Mouse (Mus musculus): ENCODE results near the gene Hivep3. TPM values are rescaled to one million over a fixed set of nuclear protein-coding genes. Genes with fewer than 3 reads are reported as not detected.

The Hivep3 gene
- polyA plus RNA-seq, 1 experiment from 2014 or later = 6.0 TPM

DNA sequence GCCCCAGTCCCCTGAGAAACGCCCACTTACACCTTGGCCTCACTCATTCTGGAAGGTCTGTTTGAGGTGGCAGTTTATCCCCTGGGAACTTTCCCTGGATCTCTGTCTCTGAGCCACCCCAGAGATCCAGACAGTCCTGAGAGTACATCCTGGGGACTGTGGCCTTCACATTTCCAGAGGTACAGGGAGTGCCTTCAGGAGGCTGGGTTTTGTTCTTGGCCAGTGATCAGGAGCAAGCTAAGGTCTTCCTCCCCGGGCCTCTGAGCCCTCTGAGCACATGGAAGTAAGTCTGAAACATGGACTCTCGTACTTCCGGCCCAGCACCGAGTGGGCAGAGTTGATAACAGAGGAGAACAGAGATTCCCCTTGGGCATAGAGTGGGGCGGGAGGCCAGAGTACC is 391.1 kb downstream of the Hivep3 start:
- ATAC-seq (ENCODE audit: low FRiP score, low TSS enrichment) = no peak

DNA sequence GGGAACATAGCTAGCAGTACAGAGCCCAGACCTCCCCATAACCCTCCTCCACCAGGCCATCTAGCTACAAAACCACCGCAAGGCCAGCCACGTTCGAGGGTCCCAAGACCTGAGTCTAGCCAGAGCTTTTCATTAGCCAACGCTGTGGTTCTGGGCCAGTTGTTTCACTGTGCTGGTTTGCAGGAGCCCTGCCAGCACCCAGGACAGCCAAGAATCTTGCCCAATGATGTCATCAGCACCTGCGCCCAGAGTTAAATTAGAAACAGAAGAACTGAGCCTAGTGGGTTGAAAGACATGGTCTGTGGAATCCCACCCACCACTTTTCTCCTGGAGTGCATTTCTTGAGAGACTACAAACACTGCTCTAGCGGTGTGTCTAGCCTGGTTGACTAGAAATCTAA is 392.5 kb downstream of the Hivep3 start:
- Histone ChIP-seq H3K9me3 (ENCODE audit: control insufficient read depth, low read length) (no peaks in the 10 kb centered on the region), H3K27ac (replicated peaks) (no peak overlapping the region), H3K36me3 (ENCODE audit: control insufficient read depth, insufficient read depth, low read length) (no peaks in the 10 kb centered on the region), H3K4me3 (ENCODE audit: low read depth, low read length) (no peak overlapping the region), H3K27me3 (ENCODE audit: control insufficient read depth, insufficient read depth, low read length) (no peaks in the 10 kb centered on the region), H3K9ac (ENCODE audit: low read length) (no peak overlapping the region), H3K4me1 (replicated peaks; ENCODE audit: control insufficient read depth, insufficient read depth) (no peaks in the 10 kb centered on the region), H3K4me2 (replicated peaks; ENCODE audit: low read depth) (no peak overlapping the region)
- 84% methylated on average over 6 of the region's 6 CpGs for WGBS
- no peak for TF ChIP-seq EP300 (optimal IDR thresholded peaks at IDR 0.05)
- no peak for TF ChIP-seq CTCF (IDR thresholded peaks at IDR 0.05; ENCODE audit: low read depth)
- DNase-seq (ENCODE audit: low spot score) (no peak), ATAC-seq (ENCODE audit: low FRiP score, low TSS enrichment) (no peak)

More for the DNA sequence above, 391.1 kb downstream of the Hivep3 start:
- 76% methylated on average over 6 of the region's 6 CpGs for WGBS
- TF ChIP-seq CTCF (IDR thresholded peaks at IDR 0.05; ENCODE audit: low read depth) (no peak), EP300 (optimal IDR thresholded peaks at IDR 0.05) (no peak)
- Histone ChIP-seq H3K27me3 (ENCODE audit: control insufficient read depth, insufficient read depth, low read length) (no peaks in the 10 kb centered on the region), H3K36me3 (ENCODE audit: control insufficient read depth, insufficient read depth, low read length) (no peaks in the 10 kb centered on the region), H3K9ac (ENCODE audit: low read length) (no peak overlapping the region), H3K27ac (replicated peaks) (no peak overlapping the region), H3K4me1 (replicated peaks; ENCODE audit: control insufficient read depth, insufficient read depth) (no peaks in the 10 kb centered on the region), H3K9me3 (ENCODE audit: control insufficient read depth, low read length) (no peaks in the 10 kb centered on the region), H3K4me3 (ENCODE audit: low read depth, low read length) (no peak overlapping the region), H3K4me2 (replicated peaks; ENCODE audit: low read depth) (no peak overlapping the region)
- no peak for DNase-seq (ENCODE audit: low spot score)

DNA sequence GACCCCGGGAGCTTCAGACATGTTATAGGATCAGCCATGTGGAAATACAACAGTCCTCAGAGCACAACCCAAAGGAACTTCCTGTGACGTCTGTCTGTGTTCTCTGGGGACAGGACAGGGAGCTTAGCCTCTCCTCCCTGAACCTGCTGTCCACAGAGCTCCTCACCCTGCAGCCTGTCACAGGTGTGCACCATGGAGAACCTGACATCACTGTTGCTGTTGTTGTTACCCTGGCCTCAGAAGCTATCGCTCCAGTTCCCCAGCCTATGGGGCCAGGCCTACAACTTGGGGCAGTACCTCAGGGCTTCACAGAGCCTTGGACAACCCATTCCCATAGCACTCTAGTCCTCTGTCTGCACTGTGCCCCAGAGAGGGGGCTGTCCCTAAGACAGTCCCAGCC is 393.7 kb downstream of the Hivep3 start:
- Histone ChIP-seq H3K4me2 (replicated peaks; ENCODE audit: low read depth) (no peak overlapping the region), H3K9me3 (ENCODE audit: control insufficient read depth, low read length) (no peaks in the 10 kb centered on the region), H3K36me3 (ENCODE audit: control insufficient read depth, insufficient read depth, low read length) (no peaks in the 10 kb centered on the region), H3K4me1 (replicated peaks; ENCODE audit: control insufficient read depth, insufficient read depth) (no peaks in the 10 kb centered on the region), H3K27me3 (ENCODE audit: control insufficient read depth, insufficient read depth, low read length) (no peaks in the 10 kb centered on the region), H3K27ac (replicated peaks) (no peak overlapping the region), H3K9ac (ENCODE audit: low read length) (no peak overlapping the region), H3K4me3 (ENCODE audit: low read depth, low read length) (no peak overlapping the region)
- WGBS = 85% methylated on average over 3 of the region's 3 CpGs
- no peak for TF ChIP-seq EP300 (optimal IDR thresholded peaks at IDR 0.05)
- TF ChIP-seq CTCF (IDR thresholded peaks at IDR 0.05; ENCODE audit: low read depth) = no peak
- DNase-seq (ENCODE audit: low spot score) (no peak), ATAC-seq (ENCODE audit: low FRiP score, low TSS enrichment) (no peak)

DNA sequence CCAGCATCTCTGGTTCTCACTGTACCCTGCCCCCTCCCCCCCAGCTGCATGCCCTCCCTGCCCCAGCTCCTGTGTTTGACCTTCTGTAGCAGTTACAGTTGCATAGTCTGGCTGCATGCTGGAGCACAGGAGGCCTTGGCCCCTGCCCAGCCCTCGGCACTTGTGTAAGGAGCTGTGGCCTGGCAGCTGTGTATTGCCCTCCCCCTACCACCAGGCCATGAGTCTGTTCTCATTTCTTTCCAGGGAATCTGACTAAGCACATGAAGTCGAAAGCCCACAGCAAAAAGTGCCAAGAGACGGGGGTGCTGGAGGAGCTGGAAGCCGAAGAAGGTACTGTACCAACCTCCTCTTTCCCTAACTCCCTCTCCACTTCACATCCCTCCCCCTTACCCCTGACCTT is 394.4 kb downstream of the Hivep3 start:
- H3K9me3 ChIP-seq (ENCODE audit: control insufficient read depth, low read length) = no peaks in the 10 kb centered on the region
- H3K4me2 ChIP-seq (replicated peaks; ENCODE audit: low read depth) = no peak overlapping the region
- no peak overlapping the region for H3K27ac ChIP-seq (replicated peaks)
- no peak overlapping the region for H3K4me3 ChIP-seq (ENCODE audit: low read depth, low read length)
- ATAC-seq (ENCODE audit: low FRiP score, low TSS enrichment) = no peak
- WGBS = 64% methylated on average over 4 of the region's 4 CpGs
- no peaks in the 10 kb centered on the region for H3K27me3 ChIP-seq (ENCODE audit: control insufficient read depth, insufficient read depth, low read length)
- no peak overlapping the region for H3K9ac ChIP-seq (ENCODE audit: low read length)
- H3K4me1 ChIP-seq (replicated peaks; ENCODE audit: control insufficient read depth, insufficient read depth) = no peaks in the 10 kb centered on the region
- no peak for TF ChIP-seq CTCF (IDR thresholded peaks at IDR 0.05; ENCODE audit: low read depth)
- TF ChIP-seq EP300 (optimal IDR thresholded peaks at IDR 0.05) = no peak
- H3K36me3 ChIP-seq (ENCODE audit: control insufficient read depth, insufficient read depth, low read length) = no peaks in the 10 kb centered on the region
- peak; percentile 25 for DNase-seq (ENCODE audit: low spot score)

DNA sequence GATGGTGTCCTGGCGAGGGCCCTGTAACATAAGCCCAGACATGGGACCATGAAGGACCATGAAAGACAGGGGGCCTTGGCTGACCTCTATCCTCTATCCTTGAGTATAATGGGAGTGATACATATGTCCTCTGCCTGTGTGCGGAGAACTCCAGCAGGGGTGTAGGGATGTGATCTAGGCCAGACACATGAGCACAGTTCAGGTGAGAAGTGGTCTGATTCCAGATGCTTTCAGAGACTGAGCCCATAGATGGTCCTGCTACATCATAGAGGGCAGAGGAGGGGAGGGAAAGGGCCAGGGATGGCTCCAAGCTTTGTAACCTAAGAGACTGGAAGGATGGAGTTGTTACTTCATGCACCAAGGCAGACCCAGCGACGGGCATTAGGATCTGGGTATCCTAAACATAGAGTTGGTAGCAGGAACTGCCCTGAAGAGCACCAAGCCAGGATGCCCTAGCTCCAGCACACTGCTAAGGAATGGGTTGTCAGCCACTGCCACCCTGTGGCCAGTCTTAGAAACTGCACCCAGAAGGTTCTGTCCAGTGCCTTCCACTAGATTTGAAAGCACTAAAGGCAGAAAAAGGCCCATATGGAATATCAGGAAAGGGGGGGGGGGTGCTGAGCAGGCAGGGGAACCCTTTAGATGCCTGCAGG is 395.8 kb downstream of the Hivep3 start:
- Histone ChIP-seq H3K9me3 (ENCODE audit: control insufficient read depth, low read length) (no peaks in the 10 kb centered on the region), H3K4me2 (replicated peaks; ENCODE audit: low read depth) (no peak overlapping the region), H3K4me3 (ENCODE audit: low read depth, low read length) (no peak overlapping the region), H3K9ac (ENCODE audit: low read length) (no peak overlapping the region), H3K36me3 (ENCODE audit: control insufficient read depth, insufficient read depth, low read length) (no peaks in the 10 kb centered on the region), H3K27ac (replicated peaks) (no peak overlapping the region), H3K27me3 (ENCODE audit: control insufficient read depth, insufficient read depth, low read length) (no peaks in the 10 kb centered on the region), H3K4me1 (replicated peaks; ENCODE audit: control insufficient read depth, insufficient read depth) (no peaks in the 10 kb centered on the region)
- TF ChIP-seq CTCF (IDR thresholded peaks at IDR 0.05; ENCODE audit: low read depth) (peak; percentile 94), EP300 (optimal IDR thresholded peaks at IDR 0.05) (no peak)
- DNase-seq (ENCODE audit: low spot score) (peak; percentile 70), ATAC-seq (ENCODE audit: low FRiP score, low TSS enrichment) (peak; percentile 49; the same call in 1 of the 2 replicates)
- 43% methylated on average over 4 of the region's 4 CpGs for whole genome bisulfite sequencing

DNA sequence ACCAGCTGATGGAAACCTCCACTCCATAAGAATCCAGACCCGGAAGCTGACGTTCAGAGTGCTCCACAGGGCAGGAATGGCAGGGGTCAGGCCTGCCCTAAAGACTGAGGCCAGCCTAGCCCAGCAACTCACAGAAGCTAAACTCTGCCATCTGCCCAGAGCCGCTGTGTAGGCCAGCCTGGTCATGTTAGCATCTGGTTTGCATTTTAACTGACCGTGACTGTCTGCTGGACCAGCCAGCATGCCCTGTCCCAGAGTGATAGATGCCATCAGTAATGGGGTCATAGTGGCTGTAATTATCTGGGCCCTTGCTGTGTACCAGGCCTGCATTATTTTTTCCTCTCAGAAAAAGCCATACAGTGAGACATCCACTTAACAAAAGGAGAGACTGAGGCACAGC is 397.3 kb downstream of the Hivep3 start:
- Histone ChIP-seq H3K27ac (replicated peaks) (no peak overlapping the region), H3K27me3 (ENCODE audit: control insufficient read depth, insufficient read depth, low read length) (no peaks in the 10 kb centered on the region), H3K36me3 (ENCODE audit: control insufficient read depth, insufficient read depth, low read length) (no peaks in the 10 kb centered on the region), H3K9me3 (ENCODE audit: control insufficient read depth, low read length) (no peaks in the 10 kb centered on the region), H3K4me3 (ENCODE audit: low read depth, low read length) (no peak overlapping the region), H3K4me1 (replicated peaks; ENCODE audit: control insufficient read depth, insufficient read depth) (no peaks in the 10 kb centered on the region), H3K9ac (ENCODE audit: low read length) (no peak overlapping the region), H3K4me2 (replicated peaks; ENCODE audit: low read depth) (no peak overlapping the region)
- 71% methylated on average over 4 of the region's 4 CpGs for WGBS
- DNase-seq (ENCODE audit: low spot score) (no peak), ATAC-seq (ENCODE audit: low FRiP score, low TSS enrichment) (no peak)
- TF ChIP-seq EP300 (optimal IDR thresholded peaks at IDR 0.05) (no peak), CTCF (IDR thresholded peaks at IDR 0.05; ENCODE audit: low read depth) (no peak)
